Mouse (Mus musculus): ENCODE results near the gene Bcas1.

The Bcas1 gene

DNA sequence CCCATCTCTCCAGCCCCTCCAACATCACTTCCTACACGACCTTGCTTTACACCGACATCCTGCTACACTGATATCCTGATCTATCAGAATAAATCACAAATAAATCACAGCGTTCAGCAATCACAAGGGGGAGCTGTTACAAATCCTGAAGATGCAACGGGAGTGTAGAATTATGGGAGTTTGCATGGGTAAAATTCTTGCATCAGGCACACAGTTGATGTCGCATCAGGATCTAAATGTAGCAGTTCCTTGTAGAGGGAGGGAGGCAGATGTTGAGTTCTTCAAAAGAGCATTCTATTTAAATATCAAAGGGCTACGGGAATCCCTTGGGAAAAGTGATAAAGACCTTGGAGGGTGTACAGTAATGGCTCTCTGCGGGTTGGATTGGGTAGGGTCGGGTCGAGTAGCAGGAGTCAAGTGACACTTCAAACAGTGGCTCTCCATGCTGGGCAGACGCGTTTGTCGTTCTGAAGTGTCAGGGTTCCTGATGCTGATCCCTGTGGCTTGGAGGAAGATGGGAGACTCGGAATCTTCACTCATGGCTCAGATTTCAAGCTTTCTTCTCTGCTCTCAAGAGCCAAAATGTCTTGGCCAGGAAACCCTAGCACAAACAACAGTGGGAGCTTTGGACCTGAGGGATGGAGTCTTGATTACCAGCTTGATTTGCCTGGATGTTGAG is 16.0 kb downstream of the Bcas1 start:
- peak; percentile 34 for DNase-seq (ENCODE audit: low spot score)

DNA sequence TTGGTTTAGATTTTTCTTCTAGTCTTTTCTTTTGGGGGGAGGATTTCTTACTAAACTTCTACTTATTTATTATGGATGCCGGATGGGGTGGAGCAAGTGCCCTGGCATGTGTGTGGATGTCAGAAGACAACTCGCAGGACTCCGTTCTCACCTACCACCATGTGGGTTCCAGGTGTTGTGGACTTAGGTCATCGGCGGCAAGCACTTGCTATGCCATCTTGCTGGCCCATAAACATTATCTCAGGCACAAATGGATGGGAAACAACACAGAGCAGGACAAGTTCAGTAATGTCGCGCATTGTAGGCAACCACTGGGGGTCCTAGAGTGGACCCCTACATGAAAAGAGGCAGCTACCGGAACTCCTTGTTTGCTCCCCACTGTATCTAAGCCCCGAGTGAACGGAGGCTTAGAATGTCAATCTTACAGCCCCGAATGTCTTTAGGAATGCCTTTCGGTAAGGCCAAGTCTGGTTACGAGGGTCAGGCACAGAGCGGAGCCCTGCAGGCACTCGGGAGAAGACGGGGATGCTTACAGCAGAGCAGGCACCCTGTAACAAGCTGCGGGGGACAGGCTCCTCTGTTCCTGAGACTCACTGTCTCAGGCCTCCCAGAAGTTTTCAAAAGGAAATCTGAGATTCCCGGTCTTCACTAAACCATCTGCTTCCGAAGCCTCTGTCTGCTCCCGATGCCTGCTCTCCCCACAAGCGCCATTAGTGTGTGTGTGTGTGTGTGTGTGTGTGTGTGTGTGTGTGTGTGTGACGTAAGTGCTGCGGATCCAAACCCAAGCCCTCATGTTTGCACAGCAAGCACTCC is 16.8 kb downstream of the Bcas1 start:
- DNase-seq (ENCODE audit: low spot score) = peak; percentile 31

DNA sequence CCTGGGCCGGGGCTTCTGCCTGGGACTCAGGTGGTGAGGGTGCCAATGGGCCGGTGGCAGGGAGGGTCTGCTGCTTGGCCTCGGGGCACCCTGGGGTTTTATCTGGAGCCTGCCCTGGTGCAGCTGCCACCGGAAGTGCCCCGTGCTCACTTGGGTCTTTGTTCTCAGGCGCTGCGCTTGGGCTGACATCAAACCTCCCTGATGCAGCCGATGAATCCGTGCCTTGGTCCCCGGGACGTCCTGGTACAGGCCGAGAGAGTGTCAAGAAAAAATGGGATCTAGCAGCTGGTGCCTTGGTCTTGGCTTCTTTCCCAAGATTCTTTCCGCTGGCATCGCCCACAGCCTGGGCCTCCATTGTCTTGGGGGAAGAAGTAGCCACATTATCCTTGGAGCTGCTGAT is 21.2 kb downstream of the Bcas1 start:
- DNase-seq (ENCODE audit: low spot score) = no peak

DNA sequence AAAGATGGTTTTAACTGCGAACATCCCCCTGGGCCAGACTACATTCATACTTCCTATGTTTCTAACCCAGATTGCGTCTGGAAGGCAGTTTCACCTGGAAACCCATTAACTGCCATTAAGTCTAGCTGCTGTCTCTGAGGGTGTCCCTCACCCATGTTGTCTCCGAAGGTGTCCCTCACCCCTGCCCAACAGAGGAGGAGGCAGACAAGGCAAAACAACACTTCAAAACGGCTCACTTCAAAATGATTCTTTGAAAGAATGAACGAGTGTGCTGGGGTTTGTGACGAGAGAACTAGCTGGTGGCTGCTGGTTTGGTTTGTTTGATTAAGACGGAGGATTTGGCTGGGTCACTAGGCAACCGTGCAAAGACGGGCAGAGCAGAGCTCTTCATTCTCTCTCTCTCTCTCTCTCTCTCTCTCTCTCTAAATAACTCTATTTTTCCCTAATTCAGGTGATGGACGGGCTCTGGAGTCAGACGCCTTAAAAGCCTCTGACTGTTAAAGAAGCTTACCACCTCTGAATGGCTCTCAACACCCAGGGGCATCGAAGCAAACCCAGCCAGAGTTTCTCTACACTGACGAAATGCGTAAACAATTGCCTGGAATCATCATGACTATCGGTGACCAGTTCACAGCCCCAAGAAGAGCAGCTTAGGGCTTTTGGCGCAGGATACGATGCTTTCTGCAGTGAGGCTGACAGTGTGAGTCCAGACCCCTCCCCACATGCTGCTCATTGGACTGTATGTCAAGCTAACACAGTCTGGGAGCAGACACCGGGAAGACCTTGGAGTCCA is 22.7 kb downstream of the Bcas1 start:
- peak; percentile 44 for DNase-seq (ENCODE audit: low spot score)

DNA sequence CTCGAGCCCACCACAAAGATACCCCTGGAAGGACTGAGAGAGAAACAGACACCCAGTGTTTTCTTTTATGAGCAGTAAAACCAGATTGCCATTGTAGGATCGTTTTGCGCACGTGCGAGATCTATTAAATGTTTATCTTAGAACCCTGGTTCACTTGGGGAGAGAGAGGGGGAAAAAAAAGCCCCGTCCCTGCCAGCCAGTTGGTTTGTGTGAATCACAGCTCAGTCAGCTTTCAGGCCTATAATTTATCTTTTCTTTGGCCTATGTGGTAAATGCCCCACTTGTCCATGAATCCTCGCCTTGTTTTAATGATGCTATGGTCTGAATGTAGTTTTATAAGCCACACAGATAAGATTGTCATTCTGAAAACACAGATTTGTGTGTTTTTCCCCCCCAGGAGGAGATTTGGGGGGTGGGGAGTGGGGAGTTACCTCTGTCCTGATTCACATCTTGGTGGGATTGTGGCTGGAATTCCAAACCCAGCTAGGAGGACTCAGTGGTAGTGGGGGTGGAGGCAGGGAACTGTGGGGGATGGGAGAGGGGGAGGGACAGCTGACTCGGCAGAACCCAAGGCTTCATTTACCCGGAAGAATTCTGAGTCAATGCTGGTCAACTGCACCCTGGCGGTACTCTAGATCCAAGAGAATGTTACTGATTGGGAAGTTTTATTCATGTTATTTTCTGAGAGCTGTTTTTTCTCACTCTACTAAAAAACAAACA is 23.8 kb downstream of the Bcas1 start:
- DNase-seq (ENCODE audit: low spot score) = no peak

DNA sequence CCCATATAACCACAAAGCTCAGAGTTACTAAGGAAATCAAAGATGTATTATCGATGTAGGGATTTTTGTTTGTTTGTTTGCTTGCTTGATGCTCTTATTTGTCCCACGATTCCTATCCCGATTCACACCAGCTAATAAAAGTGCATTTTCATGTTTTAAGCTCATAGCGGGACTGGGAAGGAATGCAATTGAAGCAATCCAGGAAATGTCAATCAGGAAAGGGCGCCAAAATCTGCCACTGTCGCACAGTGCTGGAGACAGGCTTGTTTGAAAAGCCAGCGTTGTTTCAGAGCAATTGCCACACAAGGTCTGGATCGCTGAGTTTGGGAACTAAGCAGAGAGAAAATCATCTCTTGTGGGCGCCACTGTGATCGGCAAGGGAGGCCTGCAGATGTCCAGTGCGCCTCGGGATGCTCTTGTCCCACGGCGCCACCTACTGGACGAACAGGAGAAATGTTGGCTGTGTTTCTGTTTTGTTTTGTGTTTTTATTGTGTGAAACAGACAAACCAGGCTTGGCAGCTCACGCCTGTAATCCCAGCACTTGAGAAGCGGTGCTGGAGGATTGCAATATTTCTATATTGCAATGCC is 26.3 kb downstream of the Bcas1 start:
- DNase-seq (ENCODE audit: low spot score) = peak; percentile 91

DNA sequence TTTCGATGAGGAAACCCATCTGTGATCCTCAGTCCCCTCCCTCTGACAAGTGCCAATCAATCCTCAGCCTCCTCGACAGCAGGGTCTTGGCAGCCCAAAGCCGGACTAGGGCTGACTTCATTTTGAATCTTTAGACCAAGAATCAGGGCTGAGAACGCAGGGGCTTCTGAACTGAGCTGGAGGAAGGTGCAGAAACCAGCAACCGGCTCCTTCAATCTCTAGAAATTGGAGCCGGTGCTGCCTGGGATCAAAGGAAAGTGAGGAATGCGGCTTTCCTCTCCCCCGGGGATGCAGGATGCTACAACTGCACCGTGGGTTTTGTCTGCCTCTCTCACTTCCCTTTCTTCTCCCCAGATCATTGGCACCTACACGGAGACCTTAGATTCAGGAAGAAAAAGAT is 27.0 kb downstream of the Bcas1 start:
- DNase-seq (ENCODE audit: low spot score) = peak; percentile 60

DNA sequence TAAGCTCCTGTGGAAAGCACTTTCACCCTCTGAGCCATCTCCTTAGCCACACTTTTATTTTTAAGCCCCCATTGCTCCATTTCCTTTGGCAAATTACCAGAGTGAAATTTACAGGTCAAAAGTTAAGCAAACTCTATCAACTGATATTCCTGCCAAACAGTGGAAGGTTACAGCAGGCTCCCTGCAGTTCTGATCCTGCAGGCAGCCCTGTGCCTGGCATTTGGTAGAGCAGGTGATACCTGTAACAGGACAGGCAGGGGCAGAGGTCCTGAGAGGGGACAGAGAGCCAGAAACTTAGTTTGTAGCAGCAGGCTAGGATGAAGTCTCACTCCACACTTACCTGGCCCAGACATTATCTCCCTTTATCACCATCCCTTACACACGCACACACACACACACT is 35.7 kb downstream of the Bcas1 start:
- DNase-seq (ENCODE audit: low spot score) = no peak

DNA sequence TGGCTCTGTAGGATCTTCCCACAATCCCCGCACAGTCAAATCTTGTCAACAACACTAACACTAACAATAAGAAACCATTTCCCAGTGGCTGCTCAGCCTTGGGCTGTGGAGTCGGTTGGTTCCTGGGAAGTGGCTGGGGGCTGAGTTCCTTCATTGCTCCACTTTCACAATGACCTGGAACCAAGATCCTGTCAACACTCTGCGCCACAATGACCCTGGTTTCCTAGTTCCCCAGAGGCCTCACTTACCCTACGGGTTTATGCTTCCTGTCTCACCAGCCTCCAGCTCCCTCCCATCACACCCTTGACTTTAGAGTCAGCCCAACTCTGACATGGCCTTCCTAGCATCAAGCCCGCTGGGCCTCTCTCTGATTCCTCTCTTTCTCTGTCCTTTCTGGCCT is 39.3 kb downstream of the Bcas1 start:
- no peak for DNase-seq (ENCODE audit: low spot score)

DNA sequence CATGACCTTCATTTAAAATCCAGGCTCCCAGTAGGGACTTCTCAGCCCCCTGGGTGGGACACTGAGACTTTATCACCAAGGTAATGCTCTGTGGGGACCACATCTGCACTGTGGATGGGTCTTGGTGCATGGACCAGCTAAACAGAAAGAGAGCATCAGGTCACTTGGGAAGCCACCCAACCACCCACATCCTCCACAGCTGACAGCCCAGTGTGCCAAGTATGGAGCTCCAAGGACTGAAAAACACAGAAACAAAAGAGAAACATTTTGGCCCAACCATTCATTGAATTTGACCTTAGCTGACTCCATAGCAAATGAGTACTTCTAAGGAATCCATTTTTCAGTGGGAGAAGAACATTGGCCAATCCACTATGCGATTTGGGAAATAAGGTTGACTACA is 42.1 kb downstream of the Bcas1 start:
- DNase-seq (ENCODE audit: low spot score) = no peak

DNA sequence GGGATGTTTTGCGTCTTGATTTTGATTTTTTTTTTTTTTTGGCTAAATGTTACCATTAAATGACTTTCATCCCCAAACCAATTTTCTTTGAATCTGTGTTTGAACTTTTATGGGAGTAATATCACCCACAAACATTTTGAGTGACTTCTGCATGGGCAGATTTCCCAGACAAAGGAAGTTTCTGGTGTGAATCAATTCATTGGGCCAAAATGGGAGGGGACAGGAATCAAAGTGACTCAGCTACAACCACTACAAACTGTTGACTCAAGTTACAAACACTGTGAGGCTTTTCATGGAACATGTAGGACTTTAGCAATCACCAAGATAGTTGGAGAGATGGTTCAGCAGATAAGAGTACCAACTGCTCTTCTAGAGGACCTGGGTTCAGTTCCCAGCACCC is 42.9 kb downstream of the Bcas1 start:
- no peak for DNase-seq (ENCODE audit: low spot score)

DNA sequence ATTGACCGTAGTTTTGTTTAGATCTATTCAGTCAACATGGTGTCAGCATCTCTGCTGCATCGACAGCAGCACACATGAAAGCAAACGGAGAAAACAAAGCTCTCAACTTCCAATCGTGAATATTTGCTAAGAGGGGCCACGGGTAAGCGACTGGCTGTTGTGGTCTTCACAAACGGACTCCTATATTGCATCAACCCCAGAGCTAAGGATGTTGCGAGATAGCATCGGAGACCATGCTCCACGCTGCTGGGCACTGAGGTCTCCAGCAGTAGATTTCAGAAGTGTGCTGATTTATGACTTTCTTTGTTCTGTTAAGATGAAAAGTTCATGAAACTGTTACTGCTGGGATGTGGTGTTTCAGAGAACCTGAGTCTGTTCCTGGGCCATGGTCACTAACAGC is 54.3 kb downstream of the Bcas1 start:
- DNase-seq (ENCODE audit: low spot score) = no peak

DNA sequence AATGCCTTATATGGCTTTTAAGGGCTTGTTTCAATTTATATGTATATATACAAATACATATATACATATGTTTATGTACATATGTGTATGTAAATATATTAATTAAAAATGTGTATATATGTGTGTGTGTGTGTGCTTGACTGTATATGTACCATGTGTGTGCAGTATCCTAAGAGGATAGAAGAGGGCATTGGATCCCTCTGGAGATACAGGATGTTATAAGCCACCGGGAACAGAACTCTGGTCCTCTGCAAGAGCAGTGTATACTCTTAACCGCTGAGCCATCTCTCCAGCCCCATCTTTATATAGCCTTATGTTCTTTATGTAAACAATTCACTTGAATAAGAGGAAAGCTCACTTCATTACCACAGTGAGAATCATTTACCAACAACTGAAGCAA is 62.0 kb downstream of the Bcas1 start:
- no peak for DNase-seq (ENCODE audit: low spot score)

DNA sequence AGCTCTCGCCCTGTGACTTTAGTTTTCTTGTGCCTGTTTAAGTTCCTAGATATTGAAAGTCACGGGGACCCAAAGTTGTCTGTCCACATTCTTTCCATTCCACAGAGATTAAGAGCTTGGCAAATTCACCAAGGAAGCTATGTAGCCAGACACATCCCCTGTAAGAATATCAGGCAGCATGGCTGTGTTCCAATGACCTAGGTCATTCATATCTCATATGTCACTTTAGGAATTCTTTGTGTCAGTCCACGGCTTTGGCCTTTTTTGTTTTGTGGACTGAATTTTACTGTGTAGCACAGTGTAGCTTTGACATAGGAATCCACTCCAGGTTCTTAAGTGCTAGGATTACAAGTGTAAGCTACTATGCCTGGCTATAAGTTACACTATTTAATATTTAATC is 62.4 kb downstream of the Bcas1 start:
- DNase-seq (ENCODE audit: low spot score) = no peak

DNA sequence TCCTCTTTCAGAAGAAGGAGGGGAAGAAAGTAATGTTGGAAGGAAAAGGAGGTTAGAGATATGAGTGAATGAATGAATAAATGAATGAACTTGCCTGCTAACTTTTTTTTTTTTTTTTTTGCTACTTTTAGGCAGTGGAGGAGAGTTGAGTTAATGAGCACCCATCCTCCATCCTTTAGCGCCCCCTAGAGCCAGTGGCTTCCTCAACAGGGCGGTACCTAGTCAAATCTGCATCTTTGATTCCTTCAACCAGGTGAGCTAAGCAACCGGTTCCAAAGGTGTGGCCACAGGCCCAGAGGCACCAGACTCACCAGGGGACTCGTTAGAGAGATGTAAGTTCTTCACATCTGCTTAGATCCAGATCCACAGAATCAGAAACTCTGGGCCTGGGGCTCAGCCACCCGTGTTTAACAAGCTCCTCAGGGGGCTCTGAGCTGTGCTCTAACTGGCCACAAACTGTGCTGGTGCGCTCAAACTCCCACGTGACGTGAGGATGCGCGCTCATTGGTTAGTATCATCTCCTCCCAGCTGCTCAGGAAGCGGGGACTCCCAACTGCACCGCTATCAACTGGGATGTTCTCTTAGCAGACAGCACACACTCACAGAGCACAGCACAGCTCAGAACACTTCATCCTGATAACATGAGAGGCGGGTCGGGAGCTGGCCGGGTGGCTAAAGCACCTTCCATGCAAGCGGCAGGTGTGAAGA is 70.8 kb downstream of the Bcas1 start:
- DNase-seq (ENCODE audit: low spot score) = no peak

DNA sequence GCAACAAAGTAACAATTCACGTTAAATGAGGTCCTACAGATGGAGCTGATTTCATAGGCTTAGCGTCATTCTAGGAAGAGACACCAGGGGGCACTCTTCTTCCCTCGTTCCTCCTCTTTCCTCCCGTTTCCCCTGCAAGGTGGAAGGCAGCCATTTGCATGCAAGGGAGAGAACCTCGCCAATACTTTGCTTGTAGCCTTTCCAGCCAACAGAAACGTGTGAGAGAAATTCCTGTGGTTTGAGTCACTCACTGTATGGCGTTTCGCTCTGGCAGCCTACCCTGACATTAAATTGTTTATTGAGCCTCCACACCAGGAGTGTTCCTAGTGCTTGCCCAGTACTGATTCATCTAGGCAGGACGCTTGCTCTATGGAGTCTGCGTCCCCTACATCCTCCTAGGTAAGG is 72.7 kb downstream of the Bcas1 start:
- DNase-seq (ENCODE audit: low spot score) = peak; percentile 89

DNA sequence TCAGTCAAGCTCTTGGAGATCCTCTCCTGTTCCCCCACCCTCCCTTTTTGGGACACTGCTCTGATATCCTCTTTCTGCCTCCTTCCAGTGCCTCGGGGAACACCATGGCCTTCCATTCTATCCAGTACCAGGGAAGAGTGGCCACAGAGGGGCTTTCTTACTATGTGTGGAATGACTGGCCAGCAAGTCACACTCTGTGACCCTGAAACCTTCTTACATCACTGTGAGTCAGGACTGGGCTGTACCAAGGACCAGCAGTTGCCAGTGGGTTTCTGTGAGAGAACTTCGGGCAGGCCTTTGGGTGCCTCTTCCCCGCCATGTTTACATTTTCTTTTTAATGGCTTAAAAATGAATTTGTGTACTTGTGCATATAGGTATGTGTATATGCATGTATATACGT is 75.4 kb downstream of the Bcas1 start:
- no peak for DNase-seq (ENCODE audit: low spot score)

DNA sequence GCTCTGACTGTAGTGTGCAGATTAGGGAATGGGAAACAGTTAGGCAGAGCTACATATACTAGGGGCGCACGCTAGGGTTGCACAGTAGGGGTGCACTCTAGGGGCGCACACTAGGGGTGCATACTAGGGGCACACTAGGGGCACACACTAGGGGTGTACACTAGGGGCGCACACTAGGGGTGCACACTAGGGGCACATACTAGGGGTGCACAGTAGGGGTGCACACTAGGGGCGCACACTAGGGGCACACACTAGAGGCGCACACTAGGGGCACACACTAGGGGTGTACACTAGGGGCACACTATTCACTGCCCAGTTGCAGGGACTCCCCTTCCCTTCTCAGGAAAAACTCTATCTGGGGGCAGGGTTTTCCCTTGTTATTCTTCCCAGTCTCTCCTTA is 75.8 kb downstream of the Bcas1 start:
- DNase-seq (ENCODE audit: low spot score) = no peak

DNA sequence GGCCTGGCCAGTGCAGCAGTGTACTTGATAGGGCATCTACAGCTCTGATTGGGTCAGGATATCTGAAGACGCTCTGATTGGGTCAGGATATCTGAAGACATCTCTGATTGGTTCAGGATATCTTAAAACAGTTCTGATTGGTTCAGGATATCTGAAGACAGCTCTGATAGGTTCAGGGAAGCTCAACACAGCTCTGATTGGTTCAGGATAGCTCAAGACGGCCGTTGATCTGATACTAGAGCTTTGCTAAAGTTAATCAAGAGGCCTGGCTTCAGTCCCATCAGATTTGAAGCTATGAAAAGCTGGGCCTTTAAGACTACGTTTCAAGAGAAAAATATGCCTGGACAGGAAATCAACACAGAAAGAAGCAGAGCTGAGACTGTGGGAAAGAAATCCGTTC is 77.9 kb downstream of the Bcas1 start:
- no peak for DNase-seq (ENCODE audit: low spot score)

DNA sequence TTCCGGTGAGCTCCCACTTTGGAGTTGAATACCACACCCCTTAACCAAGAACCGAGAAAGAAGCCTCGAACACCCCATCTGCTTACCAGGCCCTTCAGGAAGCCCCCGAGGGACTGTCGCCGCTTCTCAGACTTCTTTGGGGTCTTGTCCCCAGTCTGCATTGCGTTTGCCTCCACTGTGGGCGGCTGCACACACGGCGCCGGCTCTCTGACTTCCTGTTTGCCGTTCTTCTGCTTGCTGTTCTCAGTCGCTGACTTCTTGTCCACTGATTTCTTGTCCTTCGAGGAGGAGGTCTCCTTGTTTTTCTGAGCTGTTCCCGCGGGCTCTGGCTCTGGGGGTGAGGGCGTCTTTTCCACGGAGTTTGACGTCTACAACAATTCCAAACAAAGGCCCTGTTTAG is 78.5 kb downstream of the Bcas1 start:
- DNase-seq (ENCODE audit: low spot score) = no peak

DNA sequence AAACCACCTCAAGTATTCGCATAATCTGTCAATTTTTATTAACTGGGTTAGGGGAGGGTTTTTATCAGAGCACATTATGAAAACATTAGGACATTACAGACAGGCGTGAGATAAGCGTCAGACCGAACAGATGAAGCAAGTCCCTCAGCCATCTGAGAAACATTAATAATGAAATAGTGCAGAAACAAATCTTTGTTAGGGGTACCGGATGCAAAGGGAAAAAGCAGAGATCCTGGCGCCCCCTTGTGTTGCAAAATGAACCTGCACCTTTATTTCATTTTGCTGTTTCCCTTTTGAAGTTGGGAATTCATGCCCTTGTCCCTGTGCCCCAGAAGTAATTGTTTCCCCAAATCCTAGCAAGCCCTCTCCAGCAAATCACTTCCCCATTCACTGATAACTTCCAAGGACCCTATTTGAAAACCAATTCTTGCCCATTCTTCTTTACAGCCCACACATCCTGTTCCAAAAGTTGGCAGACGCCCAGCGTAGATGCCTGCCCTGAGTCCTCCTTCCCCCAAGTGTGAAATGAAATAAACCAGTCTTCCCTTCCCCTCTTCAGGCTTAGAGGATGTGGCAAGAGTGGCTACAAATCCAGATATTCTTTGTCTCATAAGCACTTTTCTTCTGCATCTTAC is 80.4 kb downstream of the Bcas1 start:
- peak; percentile 41 for DNase-seq (ENCODE audit: low spot score)
